Mouse (Mus musculus) lung, adult 2 months (tissue): ENCODE data around the gene Myog.

Experiments used
- CTCF ChIP-seq: fragments of 200-500 bp; IDR thresholded peaks from 2 replicates; pipeline ENCODE4 v1.5.1; 2011; ENCODE audit warnings: mild to moderate bottlenecking, low read length, control low read depth; ENCODE audit not compliant: insufficient read depth
- POLR2A ChIP-seq: fragments of 200-500 bp; IDR thresholded peaks from 2 replicates; pipeline ENCODE4 v1.6.1; 2011; ENCODE audit warnings: low read depth, mild to moderate bottlenecking, control low read depth, low read length, borderline replicate concordance; ENCODE audit errors: extremely low read depth

GRCm38 (mm10) chr1:134298636-134299411, 9.0 kb downstream of the Myog start:
- TF ChIP-seq POLR2A = no peak
- no peak for TF ChIP-seq CTCF
